Mouse (Mus musculus) liver, adult 2 months (tissue): ENCODE data around the gene Gxylt2.

ENCODE experiments used
- CTCF ChIP-seq: fragments of 200-500 bp; IDR thresholded peaks from 2 replicates; pipeline ENCODE4 v1.5.1; 2011; ENCODE audit warnings: low read depth, low read length, control low read depth
- POLR2A ChIP-seq: fragments of 200-500 bp; IDR thresholded peaks from 2 replicates; pipeline ENCODE4 v1.6.1; 2011; ENCODE audit warnings: low read length, control low read depth; ENCODE audit not compliant: insufficient read depth; ENCODE audit errors: extremely low read depth

- TF ChIP-seq POLR2A: no peak
- TF ChIP-seq CTCF: peak; percentile 49; the same call in 1 of the 2 replicates
Measured at GRCm38 (mm10) chr6:100674974-100675373, 29.6 kb upstream of the Gxylt2 start.
